Mouse (Mus musculus) olfactory bulb, adult 2 months (tissue): Measurements from ENCODE around the gene Dnlz.

Experiments used
- CTCF ChIP-seq: fragments of 200-500 bp; IDR thresholded peaks from 2 replicates; pipeline ENCODE4 v1.5.1; 2012; ENCODE audit warnings: low read depth, mild to moderate bottlenecking, low read length, moderate library complexity; ENCODE audit not compliant: insufficient read depth
- POLR2A ChIP-seq: fragments of 200-500 bp; IDR thresholded peaks from 2 replicates; pipeline ENCODE4 v1.6.1; 2012; ENCODE audit warnings: mild to moderate bottlenecking, low read depth, low read length, moderate library complexity; ENCODE audit not compliant: insufficient read depth

DNA sequence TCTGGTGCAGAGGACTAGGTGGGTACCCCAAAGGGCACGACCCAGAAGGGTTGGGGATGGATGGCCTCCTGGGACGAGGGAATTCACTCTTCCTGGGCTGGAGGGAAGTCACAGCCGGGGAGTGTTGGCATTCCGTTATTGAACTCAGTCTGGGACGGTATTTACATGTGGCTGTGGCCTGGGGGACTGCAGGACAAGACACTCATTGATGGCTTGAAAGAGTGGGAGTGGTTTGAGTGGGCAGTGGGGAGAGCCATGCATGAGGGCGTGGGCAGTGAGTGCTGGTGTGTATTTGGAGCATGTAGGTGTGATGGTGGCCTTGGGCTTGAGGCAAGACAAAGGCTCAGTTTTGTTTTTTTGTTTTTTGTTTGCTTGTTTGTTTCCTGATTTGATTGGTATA lies 21.2 kb downstream of the Dnlz start:
- TF ChIP-seq POLR2A (no peak), CTCF (no peak)
